Mouse (Mus musculus): ENCODE results near the gene Asic2. TPM values are rescaled to one million over a fixed set of nuclear protein-coding genes. Genes with fewer than 3 reads are reported as not detected.

Asic2 gene
- polyA plus RNA-seq, 1 experiment from 2014 or later, result 3.7 TPM

DNA sequence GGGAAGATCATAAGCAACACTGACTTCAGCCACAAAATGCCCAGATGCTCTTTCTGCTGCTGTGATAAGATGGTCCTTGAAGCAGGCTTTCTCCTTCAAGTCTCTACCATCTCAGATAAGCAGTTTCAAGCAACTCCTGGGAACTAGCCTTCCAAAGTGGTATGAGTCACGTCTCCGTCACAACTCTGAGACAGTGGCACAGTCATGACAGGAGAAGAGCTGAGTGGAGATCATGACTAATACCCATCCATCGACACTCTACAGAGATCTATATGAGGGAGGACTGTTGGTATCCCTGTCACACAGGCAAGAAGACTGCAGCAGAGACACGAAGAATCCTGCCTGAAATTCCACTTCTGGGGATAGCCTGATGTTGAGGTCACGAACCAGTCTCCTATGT, 1049.9 kb downstream of the Asic2 start:
- Histone ChIP-seq H3K27ac (no peak overlapping the region), H3K9ac (no peak overlapping the region), H3K4me1 (peaks cover 2% of the 10 kb centered on the region; the same call in 1 of the 2 replicates), H3K4me2 (no peak overlapping the region), H3K27me3 (no peaks in the 10 kb centered on the region), H3K9me3 (replicated peaks) (no peaks in the 10 kb centered on the region), H3K4me3 (replicated peaks) (no peak overlapping the region), H3K36me3 (no peaks in the 10 kb centered on the region)
- WGBS, result 90% methylated on average over 5 of the region's 5 CpGs
- ATAC-seq (replicated peaks; ENCODE audit: low FRiP score), result no peak

DNA sequence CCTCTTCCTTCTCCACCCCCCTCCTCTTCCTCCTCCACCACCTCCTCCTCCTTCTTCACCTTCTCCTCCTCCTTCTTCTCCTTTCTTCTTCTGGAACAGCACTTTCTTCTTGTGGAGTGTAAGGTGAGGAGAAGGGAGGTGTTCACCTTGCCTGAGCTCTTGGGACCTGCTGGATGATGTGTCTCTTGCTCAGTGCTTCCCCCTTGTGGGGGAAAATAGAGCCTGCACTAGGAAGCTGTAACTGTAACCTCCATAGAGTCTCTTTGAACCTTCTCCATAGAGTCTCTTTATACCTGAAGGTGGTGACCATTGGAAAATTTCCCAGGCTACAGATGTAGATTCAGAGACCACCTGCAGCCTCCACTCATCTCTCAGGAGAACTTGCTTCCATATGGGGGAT, 1050.6 kb downstream of the Asic2 start:
- Histone ChIP-seq H3K36me3 (no peaks in the 10 kb centered on the region), H3K4me3 (replicated peaks) (no peak overlapping the region), H3K9me3 (replicated peaks) (no peaks in the 10 kb centered on the region), H3K27ac (no peak overlapping the region), H3K9ac (no peak overlapping the region), H3K4me1 (peaks cover 3% of the 10 kb centered on the region; the same call in 1 of the 2 replicates), H3K27me3 (no peaks in the 10 kb centered on the region), H3K4me2 (no peak overlapping the region)
- ATAC-seq (replicated peaks; ENCODE audit: low FRiP score), result no peak

DNA sequence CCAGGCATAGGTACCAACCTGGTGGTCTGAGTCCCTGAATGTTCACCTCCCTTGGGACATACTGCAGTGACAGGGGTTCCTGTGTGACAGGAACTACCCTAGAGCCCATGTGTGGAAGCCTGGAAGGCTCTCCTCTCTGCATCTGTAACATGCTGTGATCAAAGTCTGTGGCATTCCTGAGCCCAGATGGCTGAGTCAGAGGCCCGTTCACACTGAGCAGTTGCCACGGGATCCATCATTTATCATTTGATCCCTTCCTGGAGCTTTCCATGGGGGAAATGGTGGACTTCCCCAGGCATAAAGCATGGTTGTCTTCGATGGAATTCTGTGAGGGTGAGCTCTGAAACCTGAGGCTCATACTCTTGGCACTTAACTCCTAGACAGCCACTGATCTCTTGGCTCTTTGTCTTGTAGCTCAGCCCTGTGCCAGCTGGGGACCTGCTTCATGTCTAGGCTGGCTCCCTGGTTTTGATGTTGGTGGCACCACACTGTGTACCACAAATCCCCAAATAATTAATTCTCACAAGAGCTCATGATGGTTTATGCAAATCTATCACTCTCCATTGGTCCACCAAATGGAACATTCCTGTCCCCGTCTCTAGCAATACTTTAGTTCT, 1054.7 kb downstream of the Asic2 start:
- H3K27ac ChIP-seq, result no peak overlapping the region
- no peaks in the 10 kb centered on the region for H3K27me3 ChIP-seq
- H3K4me2 ChIP-seq, result no peak overlapping the region
- no peak for ATAC-seq (replicated peaks; ENCODE audit: low FRiP score)
- H3K36me3 ChIP-seq, result no peaks in the 10 kb centered on the region
- H3K9me3 ChIP-seq (replicated peaks), result no peaks in the 10 kb centered on the region
- H3K9ac ChIP-seq, result no peak overlapping the region
- peaks cover 18% of the 10 kb centered on the region for H3K4me1 ChIP-seq
- no peak overlapping the region for H3K4me3 ChIP-seq (replicated peaks)
- 33% methylated on average over 4 of the region's 4 CpGs for WGBS

DNA sequence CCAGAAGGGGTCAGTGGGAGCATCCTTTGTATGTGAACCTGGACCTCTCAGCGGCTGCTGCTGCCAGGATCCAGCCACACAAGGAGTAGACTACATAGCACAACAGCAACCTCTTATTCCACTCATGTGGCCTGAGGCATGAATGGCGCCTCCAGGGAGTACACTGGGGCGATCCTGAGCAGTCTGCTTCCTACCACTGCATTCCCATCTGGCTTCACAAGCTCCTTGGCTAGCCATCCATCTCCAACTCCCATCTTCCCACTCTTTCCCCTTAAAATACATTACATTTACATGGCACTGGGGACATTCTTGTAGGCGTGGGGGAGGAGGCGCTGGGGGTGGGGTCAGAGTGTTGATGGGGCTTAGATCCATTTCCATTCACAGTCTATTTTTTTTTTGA, 1055.5 kb downstream of the Asic2 start:
- H3K36me3 ChIP-seq, result no peaks in the 10 kb centered on the region
- no peaks in the 10 kb centered on the region for H3K9me3 ChIP-seq (replicated peaks)
- peaks cover 20% of the 10 kb centered on the region for H3K4me1 ChIP-seq
- H3K4me2 ChIP-seq, result no peak overlapping the region
- no peak overlapping the region for H3K27ac ChIP-seq
- no peaks in the 10 kb centered on the region for H3K27me3 ChIP-seq
- H3K9ac ChIP-seq, result no peak overlapping the region
- 78% methylated on average over 5 of the region's 5 CpGs for WGBS
- no peak for ATAC-seq (replicated peaks; ENCODE audit: low FRiP score)
- H3K4me3 ChIP-seq (replicated peaks), result no peak overlapping the region

DNA sequence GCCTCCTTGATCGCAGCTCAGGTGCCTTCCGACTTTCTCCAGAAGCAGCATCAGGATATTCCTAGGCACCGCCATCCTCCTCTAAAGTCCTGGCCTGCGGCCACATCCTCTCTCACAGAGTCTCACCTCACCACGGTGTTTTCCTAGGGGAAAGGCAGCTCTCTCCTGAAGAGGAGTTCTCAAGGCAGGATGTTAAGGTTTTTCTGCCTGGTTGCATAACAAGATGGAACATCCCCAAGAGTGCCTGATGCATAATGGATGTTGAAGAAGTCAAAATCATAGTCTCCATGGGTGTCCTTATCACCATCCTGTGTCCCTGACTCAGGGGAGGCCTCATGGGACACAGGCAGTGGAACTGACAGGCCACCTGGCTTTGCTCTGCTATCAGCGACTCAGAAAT, 1060.4 kb downstream of the Asic2 start:
- H3K27ac ChIP-seq, result no peak overlapping the region
- no peaks in the 10 kb centered on the region for H3K27me3 ChIP-seq
- no peak overlapping the region for H3K4me2 ChIP-seq
- H3K36me3 ChIP-seq, result no peaks in the 10 kb centered on the region
- H3K4me1 ChIP-seq, result peaks cover 26% of the 10 kb centered on the region
- no peak for ATAC-seq (replicated peaks; ENCODE audit: low FRiP score)
- WGBS, result 85% methylated on average over 6 of the region's 6 CpGs
- H3K9me3 ChIP-seq (replicated peaks), result no peaks in the 10 kb centered on the region
- H3K9ac ChIP-seq, result no peak overlapping the region
- no peak overlapping the region for H3K4me3 ChIP-seq (replicated peaks)

DNA sequence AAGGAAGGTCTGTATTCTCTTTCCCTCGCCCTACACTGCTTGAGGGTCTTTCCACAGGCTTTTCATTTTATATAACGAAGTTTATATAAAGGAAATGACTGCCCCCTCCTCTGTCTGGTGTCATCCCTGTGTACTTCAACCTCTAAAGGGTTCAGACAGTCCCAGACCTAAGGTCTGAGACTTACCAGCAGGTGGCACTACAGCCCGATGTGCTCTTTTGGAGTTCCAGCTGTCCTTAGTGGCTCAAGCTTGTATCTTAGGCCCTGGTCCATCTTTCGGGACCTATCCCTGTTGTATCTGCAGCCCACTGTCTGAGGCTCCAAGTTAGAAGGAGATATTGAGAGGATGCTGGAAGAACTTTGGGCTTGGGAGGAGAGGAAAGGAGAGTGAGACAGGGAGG, 1061.8 kb downstream of the Asic2 start:
- no peaks in the 10 kb centered on the region for H3K9me3 ChIP-seq (replicated peaks)
- WGBS, result 44% methylated on average over 4 of the region's 4 CpGs
- no peaks in the 10 kb centered on the region for H3K36me3 ChIP-seq
- no peak overlapping the region for H3K9ac ChIP-seq
- ATAC-seq (replicated peaks; ENCODE audit: low FRiP score), result no peak
- H3K27ac ChIP-seq, result no peak overlapping the region
- no peaks in the 10 kb centered on the region for H3K27me3 ChIP-seq
- H3K4me1 ChIP-seq, result peaks cover 28% of the 10 kb centered on the region
- H3K4me2 ChIP-seq, result no peak overlapping the region
- no peak overlapping the region for H3K4me3 ChIP-seq (replicated peaks)

DNA sequence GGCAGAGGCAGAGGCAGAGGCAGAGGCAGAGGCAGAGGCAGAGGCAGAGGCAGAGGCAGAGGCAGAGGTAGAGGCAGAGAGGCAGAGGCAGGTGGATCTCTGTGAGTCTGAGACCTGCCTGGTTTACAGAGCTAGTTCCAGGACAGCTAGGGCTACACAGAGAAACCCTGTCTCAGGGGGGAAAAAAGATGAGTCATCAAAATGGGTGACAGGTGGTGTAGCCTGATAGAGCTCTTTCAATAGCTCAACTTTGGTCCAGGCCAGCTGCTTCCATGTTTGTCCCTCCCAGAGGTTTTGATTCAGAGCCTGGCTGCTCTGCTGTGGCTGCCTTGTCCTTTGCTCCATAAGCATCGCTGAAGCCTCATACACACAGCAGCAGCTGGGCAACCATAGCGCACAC, 1063.7 kb downstream of the Asic2 start:
- 82% methylated on average over 2 of the region's 2 CpGs for WGBS
- no peaks in the 10 kb centered on the region for H3K27me3 ChIP-seq
- H3K27ac ChIP-seq, result no peak overlapping the region
- H3K9ac ChIP-seq, result no peak overlapping the region
- no peak overlapping the region for H3K4me2 ChIP-seq
- peaks cover 23% of the 10 kb centered on the region for H3K4me1 ChIP-seq
- H3K9me3 ChIP-seq (replicated peaks), result no peaks in the 10 kb centered on the region
- no peak for ATAC-seq (replicated peaks; ENCODE audit: low FRiP score)
- H3K4me3 ChIP-seq (replicated peaks), result no peak overlapping the region
- H3K36me3 ChIP-seq, result no peaks in the 10 kb centered on the region

DNA sequence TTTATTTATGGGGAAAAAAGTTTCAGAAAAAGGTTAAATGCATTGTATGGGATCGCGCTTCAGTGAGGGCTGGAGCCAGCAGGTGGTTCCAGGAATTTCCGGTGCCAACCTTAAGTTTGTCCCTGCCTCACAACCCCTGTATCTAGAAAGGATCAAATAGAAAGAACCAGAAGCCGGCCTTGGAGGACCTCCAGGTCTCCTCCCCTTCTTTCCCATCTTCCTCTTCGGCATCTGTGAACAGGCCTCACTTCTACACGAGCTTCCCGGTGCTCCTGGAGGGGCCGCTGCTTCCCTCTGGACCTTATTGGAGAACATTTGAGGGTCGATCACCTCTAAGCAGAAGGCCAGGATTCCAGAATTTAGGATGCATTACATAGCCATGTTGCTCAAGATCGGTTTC, 1064.8 kb downstream of the Asic2 start:
- H3K36me3 ChIP-seq, result no peaks in the 10 kb centered on the region
- 80% methylated on average over 10 of the region's 10 CpGs for WGBS
- no peak overlapping the region for H3K9ac ChIP-seq
- ATAC-seq (replicated peaks; ENCODE audit: low FRiP score), result no peak
- H3K4me2 ChIP-seq, result no peak overlapping the region
- no peak overlapping the region for H3K4me3 ChIP-seq (replicated peaks)
- no peaks in the 10 kb centered on the region for H3K27me3 ChIP-seq
- no peaks in the 10 kb centered on the region for H3K9me3 ChIP-seq (replicated peaks)
- peaks cover 13% of the 10 kb centered on the region for H3K4me1 ChIP-seq
- H3K27ac ChIP-seq, result no peak overlapping the region

DNA sequence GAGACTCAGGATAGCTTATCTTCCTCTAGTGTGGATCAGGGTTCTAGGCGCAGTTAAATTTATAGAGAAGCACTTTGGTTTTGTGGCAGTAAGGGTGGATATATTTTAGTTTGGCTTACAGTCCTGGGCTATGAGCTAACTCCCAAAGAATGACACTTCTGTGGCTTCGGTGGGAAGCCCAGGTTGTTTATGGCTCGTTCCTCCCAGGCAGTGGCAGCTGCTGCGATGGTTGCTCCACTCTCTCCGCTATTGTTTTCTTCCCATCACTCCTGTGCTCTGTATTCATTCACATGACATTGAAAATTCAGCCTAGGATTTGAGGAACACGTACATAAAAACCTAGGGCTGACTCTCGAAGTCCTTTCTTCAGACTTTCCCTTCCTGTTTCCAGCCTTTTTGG, 1065.6 kb downstream of the Asic2 start:
- Histone ChIP-seq H3K4me3 (replicated peaks) (no peak overlapping the region), H3K9me3 (replicated peaks) (no peaks in the 10 kb centered on the region), H3K27me3 (no peaks in the 10 kb centered on the region), H3K27ac (no peak overlapping the region), H3K4me2 (0 out of 2 replicates have a peak overlapping the region, but pooled peaks have one; percentile 4), H3K9ac (no peak overlapping the region), H3K4me1 (peaks cover 11% of the 10 kb centered on the region), H3K36me3 (no peaks in the 10 kb centered on the region)
- no peak for ATAC-seq (replicated peaks; ENCODE audit: low FRiP score)
- WGBS, result 27% methylated on average over 7 of the region's 7 CpGs

DNA sequence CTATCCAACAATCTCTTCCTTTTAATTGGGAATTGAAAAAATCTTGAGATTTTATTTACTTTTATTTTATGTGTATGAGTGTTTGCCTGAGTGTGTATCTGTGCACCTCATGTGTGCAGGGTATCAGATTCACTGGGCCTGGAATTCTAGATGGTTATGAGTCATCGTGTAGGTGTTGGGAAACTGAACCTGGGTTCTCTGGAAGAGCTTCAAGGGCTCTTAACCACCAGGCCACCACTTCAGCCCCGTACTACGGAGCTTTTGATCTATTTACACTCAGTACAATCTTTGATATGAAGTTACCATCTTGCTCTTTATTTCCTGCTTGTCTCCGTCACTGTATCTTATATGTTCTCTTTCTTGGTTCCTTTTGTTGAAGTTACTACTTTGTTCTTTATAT, 1067.7 kb downstream of the Asic2 start:
- Histone ChIP-seq H3K9ac (no peak overlapping the region), H3K27ac (no peak overlapping the region), H3K4me1 (peaks cover 11% of the 10 kb centered on the region), H3K4me2 (no peak overlapping the region), H3K9me3 (replicated peaks) (no peaks in the 10 kb centered on the region), H3K4me3 (replicated peaks) (no peak overlapping the region), H3K36me3 (no peaks in the 10 kb centered on the region), H3K27me3 (no peaks in the 10 kb centered on the region)
- ATAC-seq (replicated peaks; ENCODE audit: low FRiP score), result no peak
- WGBS, result 79% methylated on average over 4 of the region's 4 CpGs

DNA sequence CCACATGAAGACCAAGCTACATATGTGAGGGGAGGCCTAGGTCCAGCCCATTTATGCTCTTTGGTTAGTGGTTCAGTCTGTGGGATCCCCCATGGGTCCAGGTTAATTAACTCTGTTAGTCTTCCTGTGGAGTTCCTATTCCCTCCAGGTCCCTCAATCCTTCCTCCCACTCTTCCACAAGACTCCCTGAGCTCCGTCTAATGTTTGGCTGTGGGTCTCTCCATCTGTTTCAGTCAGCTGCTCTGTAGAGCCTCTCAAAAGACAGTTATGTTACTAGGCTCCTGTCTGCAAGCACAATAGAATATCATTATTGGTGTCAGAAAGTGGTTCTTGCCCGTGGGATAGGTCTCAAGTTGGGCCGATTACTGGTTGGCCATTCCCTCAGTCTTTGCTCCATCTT, 1072.4 kb downstream of the Asic2 start:
- H3K4me2 ChIP-seq, result no peak overlapping the region
- no peak overlapping the region for H3K9ac ChIP-seq
- H3K9me3 ChIP-seq (replicated peaks), result no peaks in the 10 kb centered on the region
- no peaks in the 10 kb centered on the region for H3K36me3 ChIP-seq
- no peak overlapping the region for H3K4me3 ChIP-seq (replicated peaks)
- peaks cover 4% of the 10 kb centered on the region; the same call in 1 of the 2 replicates for H3K27me3 ChIP-seq
- WGBS, result 89% methylated on average over 3 of the region's 3 CpGs
- H3K27ac ChIP-seq, result no peak overlapping the region
- no peaks in the 10 kb centered on the region for H3K4me1 ChIP-seq
- ATAC-seq (replicated peaks; ENCODE audit: low FRiP score), result no peak

DNA sequence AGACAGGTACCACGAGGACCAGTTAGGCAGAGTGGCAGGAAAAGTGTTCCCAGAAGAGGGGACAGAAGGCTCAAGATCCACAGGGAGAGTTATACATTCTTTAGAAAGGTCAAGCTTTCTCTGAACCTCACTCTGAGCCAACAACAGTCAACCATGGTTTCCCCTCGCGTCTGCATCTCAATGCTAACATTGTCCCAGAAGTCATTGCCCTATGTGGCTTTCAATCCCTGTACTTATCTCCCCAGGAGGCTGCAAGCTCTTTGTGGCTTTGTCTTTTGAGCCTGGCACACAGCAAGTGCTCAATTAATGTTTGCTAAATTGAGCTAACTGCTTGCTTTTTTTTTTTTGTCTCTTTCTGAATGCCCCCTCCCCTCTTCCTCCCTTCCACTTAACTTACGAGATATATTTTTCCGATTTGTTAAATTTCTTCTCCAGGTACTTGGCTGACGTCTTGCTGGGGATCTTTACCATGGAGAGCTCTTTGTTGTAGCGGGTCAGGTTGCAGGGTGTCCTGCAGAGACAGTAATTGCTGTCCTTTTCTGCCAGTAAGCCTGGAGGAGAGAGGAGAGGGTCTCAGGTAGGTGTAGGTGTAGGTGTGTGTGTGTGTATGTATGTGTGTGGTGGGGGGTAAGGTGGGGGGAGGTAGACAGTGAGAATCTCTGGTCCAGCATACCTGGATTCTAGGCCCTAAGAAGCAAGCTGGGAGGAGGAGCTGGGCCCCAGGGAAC, 1078.8 kb downstream of the Asic2 start:
- no peaks in the 10 kb centered on the region for H3K4me1 ChIP-seq
- H3K4me3 ChIP-seq (replicated peaks), result no peak overlapping the region
- no peaks in the 10 kb centered on the region for H3K9me3 ChIP-seq (replicated peaks)
- peaks cover 4% of the 10 kb centered on the region; the same call in 1 of the 2 replicates for H3K27me3 ChIP-seq
- no peak overlapping the region for H3K27ac ChIP-seq
- 24% methylated on average over 7 of the region's 7 CpGs for WGBS
- no peak for ATAC-seq (replicated peaks; ENCODE audit: low FRiP score)
- no peak overlapping the region for H3K9ac ChIP-seq
- no peaks in the 10 kb centered on the region for H3K36me3 ChIP-seq
- H3K4me2 ChIP-seq, result no peak overlapping the region

DNA sequence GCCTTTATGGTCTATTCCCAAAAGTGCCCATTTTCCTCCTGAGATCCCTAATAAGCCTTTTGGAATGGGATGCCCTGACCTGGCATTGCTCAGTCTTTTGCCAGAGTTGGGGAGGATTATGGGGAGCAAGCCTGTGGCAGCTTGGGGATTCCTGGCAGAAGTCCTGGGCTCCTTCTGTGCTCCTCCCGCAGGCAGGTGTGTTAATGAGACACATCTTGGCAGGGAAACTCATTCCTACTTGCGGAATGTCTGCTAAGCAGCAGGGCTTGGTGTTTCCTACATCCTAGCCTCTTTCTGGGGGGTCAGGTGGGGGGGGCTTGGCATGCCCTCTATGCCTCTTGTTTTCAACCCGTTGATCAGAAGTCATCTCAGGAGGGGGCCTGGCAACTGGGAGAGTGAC, 1081.2 kb downstream of the Asic2 start:
- H3K9me3 ChIP-seq (replicated peaks), result no peaks in the 10 kb centered on the region
- ATAC-seq (replicated peaks; ENCODE audit: low FRiP score), result no peak
- H3K4me1 ChIP-seq, result no peaks in the 10 kb centered on the region
- no peak overlapping the region for H3K27ac ChIP-seq
- H3K27me3 ChIP-seq, result peaks cover 4% of the 10 kb centered on the region; the same call in 1 of the 2 replicates
- WGBS, result 70% methylated on average over 3 of the region's 3 CpGs
- H3K4me3 ChIP-seq (replicated peaks), result no peak overlapping the region
- no peak overlapping the region for H3K4me2 ChIP-seq
- H3K36me3 ChIP-seq, result no peaks in the 10 kb centered on the region
- no peak overlapping the region for H3K9ac ChIP-seq
